8 mouse cellular contexts compared by ENCODE assay signal in the genomic region with DNA sequence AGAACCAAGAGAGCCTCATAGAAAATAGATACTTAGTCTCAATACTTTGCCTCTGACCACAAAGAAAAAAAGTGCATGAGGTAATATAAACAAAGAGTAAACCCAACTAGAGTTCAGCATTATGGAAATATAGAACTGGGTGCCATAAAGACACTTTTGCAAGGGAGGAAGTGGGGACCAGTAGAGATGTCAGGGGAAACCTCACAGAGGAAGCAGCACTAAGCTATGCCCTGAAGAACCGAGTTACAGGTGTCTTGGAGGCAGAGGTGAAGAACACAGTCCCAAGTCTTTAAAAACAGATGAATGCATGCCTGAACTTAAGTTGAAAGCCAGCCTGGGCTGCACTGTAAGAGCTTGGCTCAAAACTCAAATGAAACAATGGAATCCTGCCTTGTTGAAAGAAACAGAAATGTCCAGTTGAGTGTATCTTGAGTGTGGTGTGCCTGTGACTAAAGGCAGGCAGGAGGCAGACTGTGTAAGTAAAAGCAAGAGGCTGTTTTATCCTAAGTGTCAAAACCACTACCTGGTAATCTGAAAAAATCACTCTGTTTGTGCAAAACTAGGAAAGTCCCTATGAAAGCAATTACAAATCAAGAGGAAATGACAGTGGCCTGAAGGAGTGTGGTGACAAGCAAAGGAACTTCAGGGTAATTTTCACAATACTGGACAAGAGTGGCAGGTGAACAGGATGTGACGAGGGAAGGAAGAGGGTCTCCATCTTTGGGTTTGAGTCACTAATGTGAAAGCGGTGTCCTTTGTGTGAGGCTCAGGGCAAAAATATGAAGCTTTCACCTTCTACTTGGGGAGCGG. TPM values are rescaled to one million over a fixed set of nuclear protein-coding genes. Genes with fewer than 3 reads are reported as not detected.
DNase-seq lines count a peak whose midpoint lies in the region; ATAC-seq lines count a peak whose summit lies in the region.

No protein-coding gene starts in this region.

- H3K4me3 ChIP-seq in kidney, embryonic 16.5 days (ENCODE audit: low read length) = peak overlapping the region; percentile 97; the same call in 1 of the 2 replicates
- H3K4me3 ChIP-seq in embryonic facial prominence, embryonic 10.5 days = peak overlapping the region; percentile 69
- no peak overlapping the region for H3K4me3 ChIP-seq in intestine, embryonic 16.5 days (ENCODE audit: low read length)
- peak overlapping the region; percentile 86; the same call in 1 of the 2 replicates for H3K4me3 ChIP-seq in neural tube, embryonic 14.5 days (ENCODE audit: low read depth, low read length)

- WGBS in kidney, embryonic 16.5 days = 85% methylated on average over 4 of the region's 4 CpGs
- 80% methylated on average over 4 of the region's 4 CpGs for whole genome bisulfite sequencing in embryonic facial prominence, embryonic 10.5 days
- WGBS in intestine, embryonic 16.5 days = 80% methylated on average over 4 of the region's 4 CpGs
- 84% methylated on average over 4 of the region's 4 CpGs for WGBS in neural tube, embryonic 14.5 days

- no peaks in the 10 kb centered on the region for H3K9me3 ChIP-seq in kidney, embryonic 16.5 days (ENCODE audit: low read length)
- no peaks in the 10 kb centered on the region for H3K9me3 ChIP-seq in embryonic facial prominence, embryonic 10.5 days
- H3K9me3 ChIP-seq in intestine, embryonic 16.5 days (ENCODE audit: control insufficient read depth, low read length) = no peaks in the 10 kb centered on the region
- no peaks in the 10 kb centered on the region for H3K9me3 ChIP-seq in neural tube, embryonic 14.5 days (ENCODE audit: control insufficient read depth, low read length)

- ATAC-seq in kidney, embryonic 16.5 days (ENCODE audit: low FRiP score, low TSS enrichment) = no peak
- no peak for ATAC-seq in intestine, embryonic 16.5 days
- ATAC-seq in neural tube, embryonic 14.5 days (ENCODE audit: low read depth) = no peak

- no peak for DNase-seq in kidney, postnatal 4 days
- DNase-seq in embryonic facial prominence, embryonic 10.5 days (ENCODE audit: low spot score) = no peak
- no peak for DNase-seq in urinary bladder, postnatal 36 days (ENCODE audit: low spot score in 2 of 2)
- DNase-seq in ovary, adult 18-20 months (ENCODE audit: low spot score) = no peak
- no peak for DNase-seq in lung, postnatal 10 days

- peaks cover 10% of the 10 kb centered on the region; the same call in 1 of the 2 replicates for H3K4me1 ChIP-seq in kidney, embryonic 16.5 days (ENCODE audit: insufficient read depth, low read length)
- H3K4me1 ChIP-seq in embryonic facial prominence, embryonic 10.5 days = peaks cover 14% of the 10 kb centered on the region
- no peaks in the 10 kb centered on the region for H3K4me1 ChIP-seq in intestine, embryonic 16.5 days (ENCODE audit: control insufficient read depth, insufficient read depth, low read length)
- H3K4me1 ChIP-seq in neural tube, embryonic 14.5 days (ENCODE audit: control insufficient read depth, insufficient read depth, low read length) = peaks cover 13% of the 10 kb centered on the region

- no peaks in the 10 kb centered on the region for H3K27me3 ChIP-seq in kidney, embryonic 16.5 days (ENCODE audit: insufficient read depth, low read length)
- no peaks in the 10 kb centered on the region for H3K27me3 ChIP-seq in embryonic facial prominence, embryonic 10.5 days (replicated peaks; ENCODE audit: low read depth, poor library complexity, severe bottlenecking)
- H3K27me3 ChIP-seq in intestine, embryonic 16.5 days (replicated peaks; ENCODE audit: control insufficient read depth, insufficient read depth, low read length) = no peaks in the 10 kb centered on the region
- no peaks in the 10 kb centered on the region for H3K27me3 ChIP-seq in neural tube, embryonic 14.5 days (ENCODE audit: control insufficient read depth, insufficient read depth, low read length)

- H3K4me2 ChIP-seq in kidney, embryonic 16.5 days (replicated peaks; ENCODE audit: low read depth, low read length) = peak overlapping the region; percentile 62
- H3K4me2 ChIP-seq in intestine, embryonic 16.5 days (ENCODE audit: low read depth, low read length) = peak overlapping the region; percentile 62; the same call in 1 of the 2 replicates
- H3K4me2 ChIP-seq in neural tube, embryonic 14.5 days (ENCODE audit: low read depth, low read length) = peak overlapping the region; percentile 86

- no peak overlapping the region for H3K9ac ChIP-seq in kidney, embryonic 16.5 days (replicated peaks; ENCODE audit: low read length)
- H3K9ac ChIP-seq in intestine, embryonic 16.5 days (ENCODE audit: low read depth, low read length) = no peak overlapping the region
- H3K9ac ChIP-seq in neural tube, embryonic 14.5 days (replicated peaks; ENCODE audit: low read depth, low read length) = no peak overlapping the region

- no peak overlapping the region for H3K27ac ChIP-seq in kidney, embryonic 16.5 days (ENCODE audit: low read length)
- H3K27ac ChIP-seq in embryonic facial prominence, embryonic 10.5 days (replicated peaks) = no peak overlapping the region
- H3K27ac ChIP-seq in intestine, embryonic 16.5 days (ENCODE audit: low read length) = no peak overlapping the region
- no peak overlapping the region for H3K27ac ChIP-seq in neural tube, embryonic 14.5 days (ENCODE audit: low read depth, low read length)

- H3K36me3 ChIP-seq in kidney, embryonic 16.5 days (ENCODE audit: insufficient read depth, low read length) = peaks cover 18% of the 10 kb centered on the region
- H3K36me3 ChIP-seq in embryonic facial prominence, embryonic 10.5 days (replicated peaks) = peaks cover 21% of the 10 kb centered on the region
- H3K36me3 ChIP-seq in intestine, embryonic 16.5 days (ENCODE audit: control insufficient read depth, insufficient read depth, low read length) = peaks cover 3% of the 10 kb centered on the region; the same call in 1 of the 2 replicates
- peaks cover 8% of the 10 kb centered on the region for H3K36me3 ChIP-seq in neural tube, embryonic 14.5 days (ENCODE audit: control insufficient read depth, insufficient read depth, low read length)

RNA-seq across cellular contexts. Expression of gene Kdm4d, which starts 1.2 kb away (rescaled TPM):
- polyA plus RNA-seq in kidney, embryonic 16.5 days (2015; fragmentation: Nextera tagmentation; extraction: Ambion mirVana) = 0.47 and 0.55 TPM in 2 replicates
- 0.19 and 0.46 TPM in 2 replicates for polyA plus RNA-seq in embryonic facial prominence, embryonic 10.5 days (2016; fragmentation: Nextera tagmentation; extraction: Ambion mirVana)
- polyA plus RNA-seq in intestine, embryonic 16.5 days (2015; fragmentation: Nextera tagmentation; extraction: Ambion mirVana) = 0.22 and 0.28 TPM in 2 replicates
- polyA plus RNA-seq in neural tube, embryonic 14.5 days (2014; fragmentation: Nextera tagmentation; extraction: Ambion mirVana) = 0.85 and 1.2 TPM in 2 replicates

RNA-seq across cellular contexts. Expression of gene Cwc15, which starts 1.3 kb away (rescaled TPM):
- polyA plus RNA-seq in kidney, embryonic 16.5 days (2015; fragmentation: Nextera tagmentation; extraction: Ambion mirVana) = 153 TPM in 2 replicates
- polyA plus RNA-seq in embryonic facial prominence, embryonic 10.5 days (2016; fragmentation: Nextera tagmentation; extraction: Ambion mirVana) = 174 and 178 TPM in 2 replicates
- 124 and 133 TPM in 2 replicates for polyA plus RNA-seq in intestine, embryonic 16.5 days (2015; fragmentation: Nextera tagmentation; extraction: Ambion mirVana)
- polyA plus RNA-seq in neural tube, embryonic 14.5 days (2014; fragmentation: Nextera tagmentation; extraction: Ambion mirVana) = 143 and 157 TPM in 2 replicates
